Mouse (Mus musculus) bone marrow macrophage, adult 2 months (primary cell): ENCODE results near the gene Fbxo3.

Experiments
- CTCF ChIP-seq: IDR thresholded peaks from 2 replicates; pipeline ENCODE4 v1.5.1; 2012; ENCODE audit warnings: low read depth, mild to moderate bottlenecking, low read length, moderate library complexity
- POLR2A ChIP-seq: IDR thresholded peaks from 2 replicates; pipeline ENCODE4 v1.6.1; 2012; ENCODE audit warnings: mild to moderate bottlenecking, low read depth, low read length, borderline replicate concordance

- TF ChIP-seq POLR2A (no peak), CTCF (no peak)
These were observed 1.6 kb downstream of the Fbxo3 start for GRCm38 (mm10) chr2:104029074-104029473.
